Mouse (Mus musculus): ENCODE measurements around the gene C1ra. TPM values are rescaled to one million over a fixed set of nuclear protein-coding genes. Genes with fewer than 3 reads are reported as not detected.
"Not testable (repeated sequence)": the region's sequence is repeated elsewhere in the genome, so short reads cannot be mapped to it uniquely, and the experiment has no call there.

C1ra gene
- total RNA-seq, 1 experiment from 2014 or later = 0.58 TPM

DNA sequence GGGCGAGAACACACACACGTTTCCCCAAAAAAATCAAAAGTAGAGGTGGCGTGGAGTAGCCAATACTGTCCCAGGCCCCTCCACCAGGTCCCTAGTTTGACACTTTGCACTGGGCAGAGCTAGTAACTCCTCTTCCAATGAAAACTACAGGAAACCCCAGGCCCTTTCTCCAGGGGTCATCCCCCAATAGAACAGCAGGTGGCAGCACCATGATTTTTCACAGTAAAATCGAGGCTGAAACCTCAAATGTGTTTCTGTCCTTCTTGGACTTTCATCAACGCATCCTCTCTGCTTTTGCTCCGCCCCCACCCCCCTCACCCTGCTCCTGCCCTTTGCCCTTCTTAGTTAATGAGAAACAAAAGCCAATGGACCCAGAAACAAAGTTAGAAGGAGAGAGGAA is 30.6 kb upstream of the C1ra start:
- peak; percentile 38; the same call in 1 of the 2 replicates for ATAC-seq (ENCODE audit: extremely low read depth, insufficient number of reproducible peaks, low FRiP score, poor library complexity, severe bottlenecking)

DNA sequence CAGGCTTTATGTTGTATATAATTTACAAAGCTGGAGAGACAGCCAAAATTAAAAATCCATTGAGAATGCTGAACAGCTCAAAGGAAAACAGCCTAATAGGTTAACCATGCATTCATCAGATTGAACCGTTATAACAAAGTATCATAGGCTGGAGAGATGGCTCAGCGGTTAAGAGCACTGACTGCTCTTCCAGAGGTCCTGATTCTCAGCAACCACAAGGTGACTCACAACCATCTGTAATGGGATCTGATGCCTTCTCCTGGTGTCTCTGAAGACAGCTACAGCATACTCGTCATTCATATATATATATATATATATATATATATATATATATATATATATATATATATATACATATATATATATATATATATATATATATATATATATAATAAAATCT is 28.4 kb upstream of the C1ra start:
- ATAC-seq (ENCODE audit: extremely low read depth, insufficient number of reproducible peaks, low FRiP score, poor library complexity, severe bottlenecking) = not testable (repeated sequence)

DNA sequence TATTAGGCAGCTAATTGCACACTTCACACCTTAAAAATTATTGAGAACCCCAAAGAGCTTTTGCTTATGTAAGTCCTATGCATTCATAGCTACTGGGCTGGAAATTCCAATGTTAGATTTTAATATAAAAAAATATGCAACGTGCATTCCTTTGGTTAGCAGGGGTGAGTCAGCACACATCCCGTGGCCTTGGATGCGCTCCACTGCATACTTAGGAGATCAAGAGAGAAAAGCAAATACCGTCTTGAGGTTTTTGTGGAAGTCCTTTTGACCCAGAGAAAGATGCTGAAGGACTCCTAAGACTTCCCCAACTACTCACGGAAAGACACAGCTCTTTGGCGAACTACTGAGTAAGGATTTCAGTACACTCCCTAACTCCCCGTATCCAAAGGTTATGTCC is 27.4 kb upstream of the C1ra start:
- no peak for ATAC-seq (ENCODE audit: extremely low read depth, insufficient number of reproducible peaks, low FRiP score, poor library complexity, severe bottlenecking)

DNA sequence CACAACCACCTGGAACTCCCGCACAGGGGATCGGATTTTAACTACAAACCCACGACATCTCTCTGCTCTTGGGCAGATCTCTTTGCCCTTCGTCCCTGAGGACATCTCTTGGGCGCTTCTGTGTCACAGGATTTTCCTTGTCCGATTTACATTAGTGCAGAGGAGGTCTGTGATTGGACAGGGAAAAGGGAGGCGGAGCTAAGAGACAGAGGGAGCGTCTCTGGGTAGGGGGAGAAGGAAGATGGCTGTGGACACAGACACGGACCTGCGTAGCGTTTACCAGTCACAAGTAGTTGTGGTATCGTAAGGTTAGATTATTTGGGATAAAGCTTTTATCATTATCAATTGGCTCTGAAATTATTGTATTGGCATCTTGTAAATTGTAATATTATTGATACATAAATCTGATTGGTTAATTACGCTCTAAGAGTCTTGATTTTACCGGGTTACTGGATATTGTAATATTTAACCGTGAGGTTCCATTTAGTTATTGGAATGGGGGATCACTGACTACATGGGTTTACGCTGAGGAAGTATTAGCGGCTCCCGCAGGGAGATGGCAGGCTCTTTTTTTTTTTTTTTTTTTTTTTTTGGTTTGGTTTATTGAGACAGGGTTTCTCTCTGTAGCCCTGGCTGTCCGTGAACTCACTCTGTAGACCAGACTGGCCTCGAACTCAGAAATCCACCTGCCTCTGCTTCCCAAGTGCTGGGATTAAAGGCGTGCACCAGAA is 26.6 kb upstream of the C1ra start:
- no peak for ATAC-seq (ENCODE audit: extremely low read depth, insufficient number of reproducible peaks, low FRiP score, poor library complexity, severe bottlenecking)

DNA sequence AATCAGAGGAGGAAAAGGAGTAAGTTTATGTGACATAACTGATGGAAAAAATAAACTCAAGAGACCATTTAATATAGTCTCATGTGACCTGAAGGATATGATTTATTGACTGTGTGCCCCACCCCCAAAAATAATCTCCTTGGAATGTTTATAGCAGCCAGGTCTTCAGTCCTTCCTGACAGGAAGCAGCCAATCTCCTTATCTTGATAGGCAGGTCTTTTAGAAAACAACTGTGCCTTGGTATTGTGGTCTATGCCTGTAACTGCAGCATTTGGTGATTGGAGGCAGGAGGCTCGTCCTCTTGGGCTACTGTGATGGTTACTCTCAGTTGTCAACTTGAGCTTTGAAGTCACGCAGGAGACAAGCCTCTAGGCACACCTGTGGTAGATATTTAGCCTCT is 24.7 kb upstream of the C1ra start:
- ATAC-seq (ENCODE audit: extremely low read depth, insufficient number of reproducible peaks, low FRiP score, poor library complexity, severe bottlenecking) = no peak

DNA sequence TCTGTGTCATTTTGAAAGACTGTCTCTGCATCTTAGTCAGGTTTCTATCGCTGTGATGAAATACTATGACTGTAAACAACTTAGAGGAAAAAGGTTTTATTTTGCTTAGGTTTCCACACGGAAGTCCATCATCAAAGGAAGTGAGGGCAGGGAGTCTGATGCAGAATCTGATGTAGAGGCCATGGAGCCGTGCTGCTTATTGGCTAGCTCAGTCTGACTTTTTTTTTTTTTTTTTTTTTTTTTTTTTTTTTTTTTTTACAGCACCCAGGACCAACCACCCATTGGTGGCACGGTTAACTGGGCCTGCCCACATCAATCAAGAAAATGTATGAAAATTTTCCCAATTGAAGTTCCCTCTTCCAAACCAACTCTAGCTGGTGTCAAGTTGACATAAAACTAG is 23.3 kb upstream of the C1ra start:
- ATAC-seq (ENCODE audit: extremely low read depth, insufficient number of reproducible peaks, low FRiP score, poor library complexity, severe bottlenecking) = no peak

DNA sequence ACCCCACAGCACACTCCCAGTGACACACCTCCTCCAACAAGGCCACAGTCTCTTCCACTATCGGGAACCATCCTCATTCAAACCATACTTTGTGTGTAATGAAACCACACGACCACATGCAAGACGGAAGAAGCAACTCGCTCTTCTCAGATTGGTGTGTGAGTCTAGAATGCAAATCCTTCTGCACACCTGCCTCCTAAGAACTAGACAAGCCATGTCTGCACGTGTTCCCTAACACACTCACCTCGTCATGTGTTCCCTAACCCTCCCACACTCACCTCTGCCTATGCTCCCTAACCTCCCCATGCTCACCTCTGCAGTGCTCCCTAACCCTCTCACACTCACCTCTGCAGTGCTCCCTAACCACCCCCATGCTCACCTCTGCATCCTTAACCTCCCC is 20.8 kb upstream of the C1ra start:
- ATAC-seq (ENCODE audit: extremely low read depth, insufficient number of reproducible peaks, low FRiP score, poor library complexity, severe bottlenecking) = no peak

DNA sequence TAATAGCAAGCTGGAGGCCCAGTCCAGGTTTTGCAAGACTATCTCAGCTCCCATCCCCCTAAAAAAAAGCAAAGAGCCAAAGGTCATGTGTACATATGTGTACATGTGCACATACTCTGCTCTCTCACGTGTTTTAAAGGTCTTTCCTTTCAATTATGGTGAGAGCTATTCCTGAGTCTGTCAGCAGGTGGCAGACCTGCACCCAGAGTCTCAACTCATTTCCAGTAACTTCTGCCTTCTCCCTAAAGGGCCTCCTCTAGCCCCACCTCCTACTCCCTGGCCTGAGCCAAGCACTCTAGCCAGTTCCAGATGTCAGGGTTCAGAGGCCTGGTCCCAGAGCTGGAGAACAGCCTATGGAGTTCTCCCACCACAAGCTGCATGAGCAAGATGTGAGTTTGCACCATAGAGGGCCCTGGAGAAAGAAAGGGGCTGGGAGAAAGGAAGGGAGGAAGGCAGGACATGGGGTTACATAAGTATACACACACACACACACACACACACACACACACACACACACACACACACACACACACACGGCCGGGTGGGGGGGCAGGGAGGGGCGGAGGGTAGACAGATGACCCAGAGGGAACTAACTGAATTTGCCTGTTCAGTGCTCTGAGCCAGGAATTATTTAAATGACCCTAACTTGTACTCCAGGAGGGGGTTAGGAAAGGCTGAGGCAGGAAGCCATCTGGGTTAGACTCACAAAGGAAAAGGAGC is 19.2 kb upstream of the C1ra start, which contains the start of gene C1rl:
Gene C1rl, plus strand, starts transcription at position 272 of the 720 bp plus-strand sequence.
- peak; percentile 94 for ATAC-seq (ENCODE audit: extremely low read depth, insufficient number of reproducible peaks, low FRiP score, poor library complexity, severe bottlenecking)

DNA sequence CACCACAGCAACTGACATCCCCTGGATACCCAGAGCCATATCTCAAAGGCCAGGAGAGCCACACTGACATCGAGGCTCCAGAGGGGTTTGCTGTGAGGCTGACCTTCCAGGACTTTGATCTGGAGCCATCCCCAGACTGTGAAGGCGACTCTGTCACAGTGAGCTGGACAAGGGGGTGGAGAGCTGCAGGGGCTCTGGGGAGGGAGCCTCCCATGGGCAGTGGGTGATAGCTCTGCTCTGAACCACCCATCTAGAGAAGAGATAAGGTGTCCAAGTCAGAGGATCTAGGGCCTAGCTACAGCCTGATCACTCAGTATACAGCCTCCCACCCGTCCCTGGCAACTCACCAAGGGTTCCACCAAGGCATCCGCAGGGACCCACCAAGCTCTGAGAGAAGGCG is 18.3 kb upstream of the C1ra start:
- no peak for ATAC-seq (ENCODE audit: extremely low read depth, insufficient number of reproducible peaks, low FRiP score, poor library complexity, severe bottlenecking)

DNA sequence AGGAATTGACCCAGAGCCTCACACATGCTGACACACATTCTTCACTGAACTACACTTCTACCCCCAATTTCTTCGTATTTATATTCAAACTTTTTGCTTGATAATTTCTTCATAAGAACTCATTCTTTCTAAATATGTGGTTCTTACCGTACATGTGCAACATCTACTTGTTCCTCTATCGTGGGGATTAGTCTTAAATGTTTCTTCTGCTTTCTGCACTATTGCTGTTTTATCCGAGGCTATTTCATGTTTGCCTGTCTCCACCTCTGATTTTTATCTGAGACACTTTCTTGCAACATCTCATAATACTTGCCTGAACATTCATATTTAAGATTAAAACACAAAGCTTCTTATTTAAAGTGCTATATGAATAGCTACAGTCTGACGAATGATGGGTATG is 16.2 kb upstream of the C1ra start:
- ATAC-seq (ENCODE audit: extremely low read depth, insufficient number of reproducible peaks, low FRiP score, poor library complexity, severe bottlenecking) = peak; percentile 26; the same call in 1 of the 2 replicates

DNA sequence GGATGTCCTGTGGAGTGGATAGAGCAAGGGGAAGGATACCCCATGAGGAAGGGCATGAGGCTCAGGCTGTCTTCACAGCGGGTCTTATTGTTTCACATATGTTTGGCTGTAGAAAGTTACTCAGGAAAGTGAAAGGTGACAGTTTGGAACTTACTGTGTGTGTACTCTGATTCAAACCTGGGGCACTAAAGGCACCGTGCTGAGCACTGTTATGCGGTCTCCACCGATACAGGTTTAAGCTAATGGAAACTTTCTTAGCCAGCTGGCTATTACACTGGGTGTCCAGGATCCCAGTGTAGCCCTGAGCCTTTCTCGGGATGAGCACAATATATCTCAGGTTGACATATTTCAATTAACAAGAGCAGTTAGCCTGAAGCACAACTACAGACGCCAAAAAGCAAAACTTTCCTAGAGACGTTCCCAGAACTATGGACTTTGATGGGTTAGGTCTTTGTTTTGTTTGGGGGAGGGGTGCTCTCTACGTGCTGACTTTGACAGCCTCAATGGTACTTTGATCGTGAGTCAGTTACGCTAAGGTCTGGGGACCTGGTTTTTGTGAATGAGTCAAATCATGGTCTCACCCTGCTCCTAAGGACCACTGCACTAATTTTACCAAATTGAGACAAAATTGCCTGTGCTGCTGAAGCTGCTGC is 12.2 kb upstream of the C1ra start:
- no peak for ATAC-seq (ENCODE audit: extremely low read depth, insufficient number of reproducible peaks, low FRiP score, poor library complexity, severe bottlenecking)

DNA sequence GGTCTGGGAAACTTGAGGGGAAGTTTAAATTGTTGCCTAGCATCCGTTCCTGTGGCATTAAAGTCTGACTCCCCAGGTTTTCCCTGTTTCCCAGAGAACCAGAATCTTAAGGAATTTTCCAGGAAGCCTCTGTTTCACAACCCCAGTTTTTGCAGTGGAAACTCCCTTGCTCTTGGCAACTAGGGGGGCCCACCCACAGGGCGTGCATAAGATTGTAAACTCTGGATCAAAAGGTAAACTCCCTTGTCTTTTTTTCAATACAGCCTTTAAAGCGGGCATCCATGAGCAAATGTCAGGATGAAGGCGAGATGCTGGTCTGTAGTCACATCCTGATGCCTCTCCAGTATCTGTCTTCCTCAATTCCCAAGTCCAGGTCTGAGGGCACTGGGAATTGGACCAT is 10.7 kb upstream of the C1ra start:
- ATAC-seq (ENCODE audit: extremely low read depth, insufficient number of reproducible peaks, low FRiP score, poor library complexity, severe bottlenecking) = no peak

DNA sequence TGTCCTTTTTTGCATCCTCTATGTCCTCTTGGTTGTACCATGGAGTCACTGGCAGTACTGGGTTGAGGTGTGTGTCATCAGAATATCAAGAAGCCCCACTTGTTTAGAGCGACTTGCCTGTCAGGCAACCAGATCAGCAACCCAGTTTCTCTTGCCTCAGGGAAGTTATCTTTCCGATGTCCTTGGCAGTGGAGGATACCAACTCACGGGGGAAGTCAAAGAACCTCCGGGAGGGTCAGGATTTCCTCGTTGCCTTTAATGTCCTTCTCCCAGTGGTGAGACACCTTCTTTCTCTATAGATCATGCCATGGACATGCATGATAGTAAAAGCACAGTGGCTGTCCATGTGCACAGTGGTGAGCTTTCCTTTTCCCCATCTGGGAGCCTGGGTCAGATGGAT is 10.2 kb upstream of the C1ra start:
- ATAC-seq (ENCODE audit: extremely low read depth, insufficient number of reproducible peaks, low FRiP score, poor library complexity, severe bottlenecking) = no peak

DNA sequence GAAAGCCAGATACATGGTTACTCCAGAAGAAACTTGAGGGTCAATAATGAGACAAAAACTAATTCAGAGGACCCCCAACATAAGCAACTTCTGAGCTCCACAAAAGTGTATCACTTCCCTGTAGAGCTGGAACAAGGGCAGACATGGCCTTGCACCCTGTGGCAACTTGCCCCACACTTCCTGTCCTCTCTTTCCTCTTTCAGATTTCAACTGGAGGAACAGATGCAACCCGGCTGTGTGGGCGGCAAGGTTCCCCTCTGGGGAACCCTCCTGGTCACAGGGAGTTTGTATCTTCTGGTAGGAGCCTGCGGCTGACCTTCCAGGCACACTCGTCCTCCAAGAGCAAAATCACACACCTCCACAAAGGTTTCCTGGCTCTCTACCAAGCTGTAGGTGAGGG is 7.2 kb upstream of the C1ra start:
- ATAC-seq (ENCODE audit: extremely low read depth, insufficient number of reproducible peaks, low FRiP score, poor library complexity, severe bottlenecking) = peak; percentile 60

DNA sequence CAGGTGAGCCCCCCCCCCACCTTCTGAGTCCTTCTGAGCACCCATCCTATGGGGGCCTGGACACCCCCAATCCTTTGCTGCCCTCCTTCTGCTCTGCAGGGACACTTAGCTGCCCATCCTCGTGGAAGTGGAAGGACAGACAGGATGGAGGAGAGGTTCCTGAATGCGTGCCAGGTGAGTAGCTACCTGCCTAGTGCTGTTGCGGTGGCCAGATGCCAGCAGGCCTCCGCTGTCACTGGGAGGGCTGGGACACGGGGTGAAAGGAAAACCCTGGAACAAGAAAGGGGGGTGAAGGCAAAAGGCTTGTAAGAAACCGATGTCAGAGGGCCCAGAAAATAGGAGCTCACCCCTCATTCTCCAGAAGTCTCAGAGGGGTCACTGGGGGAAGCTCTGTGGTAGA is 5.2 kb upstream of the C1ra start:
- ATAC-seq (ENCODE audit: extremely low read depth, insufficient number of reproducible peaks, low FRiP score, poor library complexity, severe bottlenecking) = no peak

DNA sequence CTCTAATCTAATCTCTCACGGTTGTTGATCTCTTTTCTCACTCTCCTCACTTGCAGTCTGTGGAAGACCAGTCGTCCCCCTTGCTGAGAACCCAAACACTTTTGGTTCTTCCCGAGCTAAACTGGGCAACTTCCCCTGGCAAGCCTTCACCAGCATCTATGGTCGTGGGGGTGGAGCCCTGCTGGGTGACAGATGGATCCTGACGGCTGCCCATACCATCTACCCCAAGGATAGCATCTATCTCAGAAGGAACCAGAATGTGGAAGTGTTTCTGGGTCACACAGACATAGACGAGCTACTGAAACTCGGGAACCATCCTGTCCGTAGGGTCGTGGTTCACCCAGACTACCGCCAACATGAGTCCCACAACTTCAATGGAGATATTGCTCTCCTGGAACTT is 3.9 kb upstream of the C1ra start:
- ATAC-seq (ENCODE audit: extremely low read depth, insufficient number of reproducible peaks, low FRiP score, poor library complexity, severe bottlenecking) = no peak

DNA sequence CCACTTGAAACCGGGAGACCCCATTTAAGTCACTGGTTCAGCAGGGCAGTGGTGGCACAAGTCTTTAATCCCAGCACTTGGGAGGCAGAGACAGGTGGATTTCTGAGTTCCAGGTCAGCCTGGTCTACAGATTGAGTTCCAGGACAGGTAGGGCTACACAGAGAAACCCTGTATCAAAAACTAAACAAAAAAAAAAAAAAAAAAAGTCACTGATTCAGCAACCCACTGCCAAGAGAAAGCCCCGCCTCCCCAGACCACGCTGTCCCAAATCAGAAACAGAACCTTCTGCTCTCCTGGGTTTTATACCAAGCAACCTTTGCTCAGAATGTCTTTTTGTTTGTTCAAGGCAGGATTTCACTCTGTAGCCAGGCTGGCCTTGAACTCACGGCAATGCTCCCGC is 3.0 kb upstream of the C1ra start:
- ATAC-seq (ENCODE audit: extremely low read depth, insufficient number of reproducible peaks, low FRiP score, poor library complexity, severe bottlenecking) = not testable (repeated sequence)

DNA sequence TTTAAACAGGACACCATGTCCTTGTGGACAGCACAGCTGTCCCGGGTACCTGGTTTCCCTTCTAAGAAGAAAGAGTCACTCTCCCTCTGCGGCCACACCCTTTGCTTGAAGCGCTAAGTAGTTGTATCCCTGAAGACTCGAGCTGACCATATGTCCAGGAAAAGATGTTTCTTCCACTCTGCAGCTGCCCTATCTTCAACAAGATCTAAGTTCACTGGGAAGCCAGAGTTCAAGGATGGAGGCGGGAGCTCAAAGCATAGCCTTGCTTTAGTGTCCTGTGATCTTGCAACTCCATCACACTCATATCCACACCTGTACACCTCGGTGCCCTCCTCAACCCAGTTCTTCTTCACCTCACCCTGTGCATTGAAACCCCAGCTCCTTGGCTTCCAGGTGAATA is 269 bp upstream of the C1ra start:
- ATAC-seq (ENCODE audit: extremely low read depth, insufficient number of reproducible peaks, low FRiP score, poor library complexity, severe bottlenecking) = no peak

DNA sequence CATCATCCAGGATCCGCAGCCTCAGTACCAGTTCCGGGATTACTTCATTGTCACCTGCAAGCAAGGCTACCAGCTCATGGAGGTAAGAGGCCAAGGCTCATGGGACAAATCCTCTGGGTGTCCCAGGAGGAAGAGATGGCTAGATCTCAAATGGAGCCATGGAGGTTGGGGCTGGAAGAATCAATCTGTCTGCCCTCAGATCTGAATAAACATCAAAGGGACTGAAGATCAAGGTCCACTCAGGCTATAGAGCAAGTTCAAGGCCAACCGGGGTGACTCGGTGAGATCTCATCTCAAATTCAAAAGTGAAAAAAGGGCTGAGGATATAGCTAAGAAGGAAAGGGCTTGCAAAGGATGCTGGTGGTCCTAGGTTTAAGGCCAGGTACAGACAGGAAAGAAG is 5.5 kb downstream of the C1ra start:
- ATAC-seq (ENCODE audit: extremely low read depth, insufficient number of reproducible peaks, low FRiP score, poor library complexity, severe bottlenecking) = not testable (repeated sequence)

DNA sequence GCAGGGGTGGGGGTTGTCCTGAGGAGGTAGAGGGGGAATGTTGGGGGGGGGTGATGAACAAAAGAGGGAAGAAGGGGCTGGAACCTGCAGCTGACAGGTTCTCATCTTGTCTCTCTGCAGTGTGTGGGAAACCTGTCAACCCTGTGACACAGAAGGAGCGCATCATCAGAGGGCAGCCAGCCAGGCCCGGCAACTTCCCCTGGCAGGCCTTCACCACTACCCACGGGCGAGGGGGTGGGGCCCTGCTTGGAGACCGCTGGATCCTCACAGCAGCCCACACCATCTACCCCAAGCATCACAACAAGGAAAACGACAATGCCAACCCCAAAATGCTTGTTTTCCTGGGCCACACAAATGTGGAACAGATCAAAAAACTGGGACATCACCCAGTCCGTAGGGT is 9.9 kb downstream of the C1ra start:
- not testable (repeated sequence) for ATAC-seq (ENCODE audit: extremely low read depth, insufficient number of reproducible peaks, low FRiP score, poor library complexity, severe bottlenecking)
